Mouse (Mus musculus): ENCODE measurements around the gene Mcrip2.

GRCm38 (mm10) chr17:25860229-25860628 lies 8.3 kb downstream of the Mcrip2 start:
- TF ChIP-seq CTCF (IDR thresholded peaks at IDR 0.05; ENCODE audit: low read depth) (no peak), EP300 (IDR thresholded peaks at IDR 0.05; ENCODE audit: low read depth) (no peak)
